Mouse (Mus musculus): Measurements from ENCODE around the gene Neu4. TPM values are rescaled to one million over a fixed set of nuclear protein-coding genes. Genes with fewer than 3 reads are reported as not detected.
"Not testable (repeated sequence)": the region's sequence is repeated elsewhere in the genome, so short reads cannot be mapped to it uniquely, and the experiment has no call there.

The Neu4 gene
- polyA plus RNA-seq (2015; fragmentation: Nextera tagmentation; extraction: Ambion mirVana), result not detected in 2 replicates

- Histone ChIP-seq H3K9me3 (replicated peaks; ENCODE audit: control insufficient read depth, low read length) (no peaks in the 10 kb centered on the region), H3K4me3 (replicated peaks; ENCODE audit: low read length) (no peak within 1 kb of the TSS), H3K9ac (ENCODE audit: low read length) (no peak within 1 kb of the TSS), H3K4me1 (ENCODE audit: control insufficient read depth, insufficient read depth, low read length) (no peaks in the 10 kb centered on the region), H3K4me2 (ENCODE audit: low read depth, low read length) (no peak within 1 kb of the TSS), H3K27ac (ENCODE audit: low read length) (no peak within 1 kb of the TSS), H3K27me3 (ENCODE audit: control insufficient read depth, insufficient read depth, low read length) (no peaks in the 10 kb centered on the region), H3K36me3 (ENCODE audit: control insufficient read depth, insufficient read depth, low read length) (no peaks in the 10 kb centered on the region)
- ATAC-seq (ENCODE audit: insufficient read depth, low FRiP score), result no peak
- 83% methylated on average over 6 of the region's 6 CpGs for WGBS
Measured at GRCm38 (mm10) chr1:94020151-94020550, at the start of gene Neu4. Neu4 (plus strand) TSS chr1:94020451.

GRCm38 (mm10) chr1:93970797-93971196 lies 49.5 kb upstream of the Neu4 start:
- not testable (repeated sequence) for H3K4me3 ChIP-seq (replicated peaks; ENCODE audit: low read length); H3K36me3 ChIP-seq (ENCODE audit: control insufficient read depth, insufficient read depth, low read length); H3K27me3 ChIP-seq (ENCODE audit: control insufficient read depth, insufficient read depth, low read length); ATAC-seq (ENCODE audit: insufficient read depth, low FRiP score); H3K9ac ChIP-seq (ENCODE audit: low read length); H3K27ac ChIP-seq (ENCODE audit: low read length); H3K9me3 ChIP-seq (replicated peaks; ENCODE audit: control insufficient read depth, low read length); H3K4me2 ChIP-seq (ENCODE audit: low read depth, low read length); H3K4me1 ChIP-seq (ENCODE audit: control insufficient read depth, insufficient read depth, low read length)
- no CpG with 5 or more reads among the region's 4 CpGs for WGBS

- not testable (repeated sequence) for H3K9ac ChIP-seq (ENCODE audit: low read length); H3K4me2 ChIP-seq (ENCODE audit: low read depth, low read length); H3K9me3 ChIP-seq (replicated peaks; ENCODE audit: control insufficient read depth, low read length); H3K36me3 ChIP-seq (ENCODE audit: control insufficient read depth, insufficient read depth, low read length); H3K27me3 ChIP-seq (ENCODE audit: control insufficient read depth, insufficient read depth, low read length); H3K4me1 ChIP-seq (ENCODE audit: control insufficient read depth, insufficient read depth, low read length); H3K4me3 ChIP-seq (replicated peaks; ENCODE audit: low read length); ATAC-seq (ENCODE audit: insufficient read depth, low FRiP score); H3K27ac ChIP-seq (ENCODE audit: low read length)
- 86% methylated on average over 1 of the region's 4 CpGs for WGBS
Measured at GRCm38 (mm10) chr1:93975764-93976163, 44.5 kb upstream of the Neu4 start.

GRCm38 (mm10) chr1:93978287-93978686 lies 42.0 kb upstream of the Neu4 start:
- H3K4me1 ChIP-seq (ENCODE audit: control insufficient read depth, insufficient read depth, low read length); ATAC-seq (ENCODE audit: insufficient read depth, low FRiP score); H3K27ac ChIP-seq (ENCODE audit: low read length); H3K9ac ChIP-seq (ENCODE audit: low read length); H3K27me3 ChIP-seq (ENCODE audit: control insufficient read depth, insufficient read depth, low read length); H3K9me3 ChIP-seq (replicated peaks; ENCODE audit: control insufficient read depth, low read length); H3K4me2 ChIP-seq (ENCODE audit: low read depth, low read length); H3K36me3 ChIP-seq (ENCODE audit: control insufficient read depth, insufficient read depth, low read length); H3K4me3 ChIP-seq (replicated peaks; ENCODE audit: low read length): not testable (repeated sequence)
- WGBS, result no CpG with 5 or more reads among the region's 7 CpGs

GRCm38 (mm10) chr1:93980932-93981331 lies 39.3 kb upstream of the Neu4 start:
- H3K9me3 ChIP-seq (replicated peaks; ENCODE audit: control insufficient read depth, low read length); H3K4me2 ChIP-seq (ENCODE audit: low read depth, low read length); H3K27me3 ChIP-seq (ENCODE audit: control insufficient read depth, insufficient read depth, low read length); H3K36me3 ChIP-seq (ENCODE audit: control insufficient read depth, insufficient read depth, low read length); H3K27ac ChIP-seq (ENCODE audit: low read length); ATAC-seq (ENCODE audit: insufficient read depth, low FRiP score); H3K9ac ChIP-seq (ENCODE audit: low read length); H3K4me1 ChIP-seq (ENCODE audit: control insufficient read depth, insufficient read depth, low read length); H3K4me3 ChIP-seq (replicated peaks; ENCODE audit: low read length): not testable (repeated sequence)
- WGBS, result no CpG with 5 or more reads among the region's 2 CpGs

- Histone ChIP-seq H3K9ac (ENCODE audit: low read length) (no peak overlapping the region), H3K27me3 (ENCODE audit: control insufficient read depth, insufficient read depth, low read length) (no peaks in the 10 kb centered on the region), H3K4me2 (ENCODE audit: low read depth, low read length) (no peak overlapping the region), H3K36me3 (ENCODE audit: control insufficient read depth, insufficient read depth, low read length) (no peaks in the 10 kb centered on the region), H3K4me3 (replicated peaks; ENCODE audit: low read length) (no peak overlapping the region), H3K27ac (ENCODE audit: low read length) (no peak overlapping the region), H3K4me1 (ENCODE audit: control insufficient read depth, insufficient read depth, low read length) (no peaks in the 10 kb centered on the region), H3K9me3 (replicated peaks; ENCODE audit: control insufficient read depth, low read length) (no peaks in the 10 kb centered on the region)
- WGBS, result 76% methylated on average over 3 of the region's 3 CpGs
- ATAC-seq (ENCODE audit: insufficient read depth, low FRiP score), result no peak
Measured at GRCm38 (mm10) chr1:93986167-93986566, 34.1 kb upstream of the Neu4 start.

GRCm38 (mm10) chr1:93988786-93989185 lies 31.5 kb upstream of the Neu4 start:
- H3K27ac ChIP-seq (ENCODE audit: low read length), result no peak overlapping the region
- H3K27me3 ChIP-seq (ENCODE audit: control insufficient read depth, insufficient read depth, low read length), result no peaks in the 10 kb centered on the region
- no peak for ATAC-seq (ENCODE audit: insufficient read depth, low FRiP score)
- H3K4me1 ChIP-seq (ENCODE audit: control insufficient read depth, insufficient read depth, low read length), result no peaks in the 10 kb centered on the region
- H3K9ac ChIP-seq (ENCODE audit: low read length), result no peak overlapping the region
- H3K4me3 ChIP-seq (replicated peaks; ENCODE audit: low read length), result no peak overlapping the region
- H3K36me3 ChIP-seq (ENCODE audit: control insufficient read depth, insufficient read depth, low read length), result no peaks in the 10 kb centered on the region
- H3K9me3 ChIP-seq (replicated peaks; ENCODE audit: control insufficient read depth, low read length), result no peaks in the 10 kb centered on the region
- H3K4me2 ChIP-seq (ENCODE audit: low read depth, low read length), result no peak overlapping the region
- 64% methylated on average over 3 of the region's 3 CpGs for WGBS

- H3K36me3 ChIP-seq (ENCODE audit: control insufficient read depth, insufficient read depth, low read length); ATAC-seq (ENCODE audit: insufficient read depth, low FRiP score); H3K4me3 ChIP-seq (replicated peaks; ENCODE audit: low read length); H3K4me2 ChIP-seq (ENCODE audit: low read depth, low read length); H3K4me1 ChIP-seq (ENCODE audit: control insufficient read depth, insufficient read depth, low read length); H3K27ac ChIP-seq (ENCODE audit: low read length); H3K27me3 ChIP-seq (ENCODE audit: control insufficient read depth, insufficient read depth, low read length); H3K9ac ChIP-seq (ENCODE audit: low read length); H3K9me3 ChIP-seq (replicated peaks; ENCODE audit: control insufficient read depth, low read length): not testable (repeated sequence)
- 85% methylated on average over 7 of the region's 8 CpGs for WGBS
Measured at GRCm38 (mm10) chr1:93990209-93990608, 30.0 kb upstream of the Neu4 start, which contains the start of gene Gal3st2c. Gal3st2c (plus strand) TSS chr1:93990509.

- H3K4me1 ChIP-seq (ENCODE audit: control insufficient read depth, insufficient read depth, low read length); ATAC-seq (ENCODE audit: insufficient read depth, low FRiP score); H3K4me3 ChIP-seq (replicated peaks; ENCODE audit: low read length); H3K9me3 ChIP-seq (replicated peaks; ENCODE audit: control insufficient read depth, low read length); H3K36me3 ChIP-seq (ENCODE audit: control insufficient read depth, insufficient read depth, low read length); H3K27ac ChIP-seq (ENCODE audit: low read length); H3K27me3 ChIP-seq (ENCODE audit: control insufficient read depth, insufficient read depth, low read length); H3K9ac ChIP-seq (ENCODE audit: low read length); H3K4me2 ChIP-seq (ENCODE audit: low read depth, low read length): not testable (repeated sequence)
- 82% methylated on average over 2 of the region's 2 CpGs for WGBS
Measured at GRCm38 (mm10) chr1:93991068-93991467, 29.2 kb upstream of the Neu4 start.

- H3K4me3 ChIP-seq (replicated peaks; ENCODE audit: low read length); H3K9me3 ChIP-seq (replicated peaks; ENCODE audit: control insufficient read depth, low read length); H3K27ac ChIP-seq (ENCODE audit: low read length); H3K4me1 ChIP-seq (ENCODE audit: control insufficient read depth, insufficient read depth, low read length); H3K9ac ChIP-seq (ENCODE audit: low read length); H3K27me3 ChIP-seq (ENCODE audit: control insufficient read depth, insufficient read depth, low read length); H3K4me2 ChIP-seq (ENCODE audit: low read depth, low read length); ATAC-seq (ENCODE audit: insufficient read depth, low FRiP score); H3K36me3 ChIP-seq (ENCODE audit: control insufficient read depth, insufficient read depth, low read length): not testable (repeated sequence)
- WGBS, result 66% methylated on average over 3 of the region's 3 CpGs
Measured at GRCm38 (mm10) chr1:93991491-93991890, 28.8 kb upstream of the Neu4 start.
